Mouse (Mus musculus): ENCODE results near the gene Tpcn1.
A peak's percentile ranks its signal among the peaks of the same experiment; 100 is the strongest.

Gene Tpcn1

GRCm38 (mm10) chr5:120558762-120559161 lies 29.7 kb downstream of the Tpcn1 start:
- DNase-seq (ENCODE audit: low spot score in 2 of 2) = no peak

GRCm38 (mm10) chr5:120558041-120558440 lies 30.4 kb downstream of the Tpcn1 start:
- DNase-seq (ENCODE audit: low spot score in 2 of 2) = no peak

GRCm38 (mm10) chr5:120555871-120556270 lies 32.6 kb downstream of the Tpcn1 start:
- DNase-seq (ENCODE audit: low spot score in 2 of 2) = no peak

GRCm38 (mm10) chr5:120550673-120551072 lies 37.8 kb downstream of the Tpcn1 start:
- DNase-seq (ENCODE audit: low spot score in 2 of 2) = no peak

GRCm38 (mm10) chr5:120550137-120550536 lies 38.3 kb downstream of the Tpcn1 start:
- DNase-seq (ENCODE audit: low spot score in 2 of 2) = no peak

GRCm38 (mm10) chr5:120548236-120548850 lies 40.1 kb downstream of the Tpcn1 start:
- DNase-seq (ENCODE audit: low spot score in 2 of 2) = no peak

GRCm38 (mm10) chr5:120536632-120537031 lies 51.8 kb downstream of the Tpcn1 start:
- no peak for DNase-seq (ENCODE audit: low spot score in 2 of 2)

GRCm38 (mm10) chr5:120536046-120536445 lies 52.4 kb downstream of the Tpcn1 start:
- DNase-seq (ENCODE audit: low spot score in 2 of 2) = no peak

GRCm38 (mm10) chr5:120534686-120535075 lies 53.8 kb downstream of the Tpcn1 start:
- no peak for DNase-seq (ENCODE audit: low spot score in 2 of 2)

- no peak for DNase-seq (ENCODE audit: low spot score in 2 of 2)
Measured at GRCm38 (mm10) chr5:120534071-120534685, 54.3 kb downstream of the Tpcn1 start.

GRCm38 (mm10) chr5:120531631-120532030 lies 56.8 kb downstream of the Tpcn1 start:
- DNase-seq (ENCODE audit: low spot score in 2 of 2) = no peak

GRCm38 (mm10) chr5:120527296-120527964 lies 61.0 kb downstream of the Tpcn1 start:
- no peak for DNase-seq (ENCODE audit: low spot score in 2 of 2)

GRCm38 (mm10) chr5:120526311-120526710 lies 62.2 kb downstream of the Tpcn1 start:
- DNase-seq (ENCODE audit: low spot score in 2 of 2) = no peak

GRCm38 (mm10) chr5:120525737-120526136 lies 62.7 kb downstream of the Tpcn1 start:
- no peak for DNase-seq (ENCODE audit: low spot score in 2 of 2)

- no peak for DNase-seq (ENCODE audit: low spot score in 2 of 2)
Measured at GRCm38 (mm10) chr5:120524736-120525135, 63.7 kb downstream of the Tpcn1 start.

- DNase-seq (ENCODE audit: low spot score in 2 of 2) = peak in 1 of 2 experiments; percentile 57
Measured at GRCm38 (mm10) chr5:120522649-120523048, 65.8 kb downstream of the Tpcn1 start.

- DNase-seq (ENCODE audit: low spot score in 2 of 2) = no peak
Measured at GRCm38 (mm10) chr5:120517552-120517951, 70.9 kb downstream of the Tpcn1 start.

- DNase-seq (ENCODE audit: low spot score in 2 of 2) = no peak
Measured at GRCm38 (mm10) chr5:120516221-120516984, 72.1 kb downstream of the Tpcn1 start.

GRCm38 (mm10) chr5:120515451-120515850 lies 73.0 kb downstream of the Tpcn1 start:
- no peak for DNase-seq (ENCODE audit: low spot score in 2 of 2)

- DNase-seq (ENCODE audit: low spot score in 2 of 2) = no peak
Measured at GRCm38 (mm10) chr5:120514754-120515153, 73.7 kb downstream of the Tpcn1 start.

- no peak for DNase-seq (ENCODE audit: low spot score in 2 of 2)
Measured at GRCm38 (mm10) chr5:120514031-120514677, 74.3 kb downstream of the Tpcn1 start.
